Mouse (Mus musculus) intestine, embryonic 16.5 days (tissue): Measurements from ENCODE around the gene Myl3. TPM values are rescaled to one million over a fixed set of nuclear protein-coding genes. Genes with fewer than 3 reads are reported as not detected.

ENCODE experiments used
- ATAC-seq: fragments of 200-750 bp; cut with Nextera tagmentation; 2 replicates; pipeline ENCODE4 v1.8.0; 2017; ENCODE audit warnings: moderate TSS enrichment, moderate library complexity
- H3K27ac ChIP-seq: fragments of 300-500 bp; sonication (generic); 2 replicates; pipeline ENCODE4 v1.5.1; 2014; ENCODE audit warnings: mild to moderate bottlenecking, low read length
- H3K27me3 ChIP-seq: fragments of 300-500 bp; sonication (generic); replicated peaks from 2 replicates; pipeline ENCODE4 v1.6.1; 2014; ENCODE audit warnings: low read length, control low read depth, mixed read lengths; ENCODE audit not compliant: control insufficient read depth, insufficient read depth
- H3K36me3 ChIP-seq: fragments of 300-500 bp; sonication (generic); 2 replicates; pipeline ENCODE4 v1.6.1; 2014; ENCODE audit warnings: low read length, control low read depth; ENCODE audit not compliant: control insufficient read depth, insufficient read depth
- H3K4me1 ChIP-seq: fragments of 300-500 bp; sonication (generic); 2 replicates; pipeline ENCODE4 v1.6.1; 2014; ENCODE audit warnings: low read length, control low read depth, mixed read lengths; ENCODE audit not compliant: control insufficient read depth, insufficient read depth
- H3K4me2 ChIP-seq: fragments of 300-500 bp; sonication (generic); 2 replicates; pipeline ENCODE4 v1.6.1; 2014; ENCODE audit warnings: low read depth, low read length, control low read depth
- H3K4me3 ChIP-seq: fragments of 300-500 bp; sonication (generic); 2 replicates; pipeline ENCODE4 v1.5.1; 2014; ENCODE audit warnings: mild to moderate bottlenecking, low read length
- H3K9ac ChIP-seq: fragments of 300-500 bp; sonication (generic); 2 replicates; pipeline ENCODE4 v1.6.1; 2014; ENCODE audit warnings: low read depth, low read length
- H3K9me3 ChIP-seq: fragments of 300-500 bp; sonication (generic); 2 replicates; pipeline ENCODE4 v1.6.1; 2016; ENCODE audit warnings: low read length, control low read depth; ENCODE audit not compliant: control insufficient read depth
- WGBS: fragments of 180-500 bp; shearing (Covaris S2); extraction: QIAGEN DNeasy Blood & Tissue Kit; methylation state at CpG from one replicate; pipeline ENCODE4 v1.1.7; 2014; 5-methylcytosine and 5-hydroxymethylcytosine counted together
- polyA plus RNA-seq: library from polyadenylated mRNA; unstranded; fragments of >200 nt; fragmentation: Nextera tagmentation; extraction: Ambion mirVana; gene quantifications from 2 replicates; pipeline ENCODE4 v1.2.1, GENCODE M21; 2015

Myl3 gene
- polyA plus RNA-seq, 1 experiment from 2014 or later, result 0.71 TPM

GRCm38 (mm10) chr9:110783611-110784010, 42.0 kb downstream of the Myl3 start:
- Histone ChIP-seq H3K4me3 (no peak overlapping the region), H3K4me1 (peaks cover 6% of the 10 kb centered on the region; the same call in 1 of the 2 replicates), H3K4me2 (no peak overlapping the region), H3K27me3 (no peaks in the 10 kb centered on the region), H3K9ac (no peak overlapping the region), H3K9me3 (no peaks in the 10 kb centered on the region), H3K27ac (no peak overlapping the region), H3K36me3 (no peaks in the 10 kb centered on the region)
- ATAC-seq, result no peak
- 22% methylated on average over 1 of the region's 1 CpGs for WGBS

GRCm38 (mm10) chr9:110788169-110788568, 46.5 kb downstream of the Myl3 start:
- Histone ChIP-seq H3K9me3 (no peaks in the 10 kb centered on the region), H3K36me3 (no peaks in the 10 kb centered on the region), H3K27ac (no peak overlapping the region), H3K27me3 (no peaks in the 10 kb centered on the region), H3K9ac (no peak overlapping the region), H3K4me2 (no peak overlapping the region), H3K4me1 (no peaks in the 10 kb centered on the region), H3K4me3 (no peak overlapping the region)
- ATAC-seq, result no peak
- 91% methylated on average over 3 of the region's 3 CpGs for WGBS

GRCm38 (mm10) chr9:110790462-110790861, 48.8 kb downstream of the Myl3 start:
- Histone ChIP-seq H3K36me3 (no peaks in the 10 kb centered on the region), H3K27ac (no peak overlapping the region), H3K9ac (no peak overlapping the region), H3K4me2 (no peak overlapping the region), H3K27me3 (no peaks in the 10 kb centered on the region), H3K4me1 (no peaks in the 10 kb centered on the region), H3K9me3 (no peaks in the 10 kb centered on the region), H3K4me3 (no peak overlapping the region)
- ATAC-seq, result no peak
- 70% methylated on average over 4 of the region's 4 CpGs for WGBS

- 83% methylated on average over 10 of the region's 10 CpGs for WGBS
- ATAC-seq, result no peak
- Histone ChIP-seq H3K4me2 (no peak overlapping the region), H3K9me3 (no peaks in the 10 kb centered on the region), H3K9ac (no peak overlapping the region), H3K27ac (no peak overlapping the region), H3K4me1 (no peaks in the 10 kb centered on the region), H3K27me3 (no peaks in the 10 kb centered on the region), H3K4me3 (no peak overlapping the region), H3K36me3 (no peaks in the 10 kb centered on the region)
Measured at GRCm38 (mm10) chr9:110797013-110797412, 55.4 kb downstream of the Myl3 start.

GRCm38 (mm10) chr9:110797866-110798265, 56.2 kb downstream of the Myl3 start, which contains the start of gene Prss42:
Gene Prss42 (plus strand): TSS chr9:110798166.
- no peak within 1 kb of the TSS for H3K9ac ChIP-seq
- H3K36me3 ChIP-seq, result no peaks in the 10 kb centered on the region
- WGBS, result 92% methylated on average over 14 of the region's 14 CpGs
- no peak within 1 kb of the TSS for H3K4me3 ChIP-seq
- H3K27me3 ChIP-seq, result no peaks in the 10 kb centered on the region
- no peak within 1 kb of the TSS for H3K4me2 ChIP-seq
- H3K27ac ChIP-seq, result no peak within 1 kb of the TSS
- ATAC-seq, result no peak
- H3K4me1 ChIP-seq, result no peaks in the 10 kb centered on the region
- no peaks in the 10 kb centered on the region for H3K9me3 ChIP-seq

- Histone ChIP-seq H3K4me2 (no peak overlapping the region), H3K4me3 (no peak overlapping the region), H3K27ac (no peak overlapping the region), H3K9me3 (no peaks in the 10 kb centered on the region), H3K9ac (no peak overlapping the region), H3K4me1 (no peaks in the 10 kb centered on the region), H3K27me3 (no peaks in the 10 kb centered on the region), H3K36me3 (no peaks in the 10 kb centered on the region)
- no peak for ATAC-seq
- 87% methylated on average over 8 of the region's 8 CpGs for WGBS
Measured at GRCm38 (mm10) chr9:110800834-110801479, 59.3 kb downstream of the Myl3 start.

GRCm38 (mm10) chr9:110803294-110803693, 61.6 kb downstream of the Myl3 start:
- Histone ChIP-seq H3K27ac (no peak overlapping the region), H3K9me3 (no peaks in the 10 kb centered on the region), H3K36me3 (no peaks in the 10 kb centered on the region), H3K9ac (no peak overlapping the region), H3K4me3 (no peak overlapping the region), H3K27me3 (no peaks in the 10 kb centered on the region), H3K4me1 (no peaks in the 10 kb centered on the region), H3K4me2 (no peak overlapping the region)
- no peak for ATAC-seq
- 60% methylated on average over 4 of the region's 4 CpGs for WGBS

GRCm38 (mm10) chr9:110810051-110810450, 68.4 kb downstream of the Myl3 start:
- Histone ChIP-seq H3K27ac (no peak overlapping the region), H3K4me1 (no peaks in the 10 kb centered on the region), H3K27me3 (no peaks in the 10 kb centered on the region), H3K9ac (no peak overlapping the region), H3K4me2 (no peak overlapping the region), H3K4me3 (no peak overlapping the region), H3K9me3 (no peaks in the 10 kb centered on the region), H3K36me3 (no peaks in the 10 kb centered on the region)
- WGBS, result 65% methylated on average over 4 of the region's 4 CpGs
- no peak for ATAC-seq

GRCm38 (mm10) chr9:110813789-110814188, 72.1 kb downstream of the Myl3 start, which contains the start of gene Prss44:
Gene Prss44 (plus strand): TSS chr9:110813994.
- H3K4me3 ChIP-seq, result no peak within 1 kb of the TSS
- ATAC-seq, result no peak
- H3K36me3 ChIP-seq, result no peaks in the 10 kb centered on the region
- H3K9me3 ChIP-seq, result no peaks in the 10 kb centered on the region
- H3K27me3 ChIP-seq, result no peaks in the 10 kb centered on the region
- no peaks in the 10 kb centered on the region for H3K4me1 ChIP-seq
- WGBS, result 67% methylated on average over 18 of the region's 18 CpGs
- no peak within 1 kb of the TSS for H3K27ac ChIP-seq
- no peak within 1 kb of the TSS for H3K9ac ChIP-seq
- H3K4me2 ChIP-seq, result no peak within 1 kb of the TSS
